Mouse (Mus musculus): ENCODE measurements around the gene Dcakd.

Dcakd gene

DNA sequence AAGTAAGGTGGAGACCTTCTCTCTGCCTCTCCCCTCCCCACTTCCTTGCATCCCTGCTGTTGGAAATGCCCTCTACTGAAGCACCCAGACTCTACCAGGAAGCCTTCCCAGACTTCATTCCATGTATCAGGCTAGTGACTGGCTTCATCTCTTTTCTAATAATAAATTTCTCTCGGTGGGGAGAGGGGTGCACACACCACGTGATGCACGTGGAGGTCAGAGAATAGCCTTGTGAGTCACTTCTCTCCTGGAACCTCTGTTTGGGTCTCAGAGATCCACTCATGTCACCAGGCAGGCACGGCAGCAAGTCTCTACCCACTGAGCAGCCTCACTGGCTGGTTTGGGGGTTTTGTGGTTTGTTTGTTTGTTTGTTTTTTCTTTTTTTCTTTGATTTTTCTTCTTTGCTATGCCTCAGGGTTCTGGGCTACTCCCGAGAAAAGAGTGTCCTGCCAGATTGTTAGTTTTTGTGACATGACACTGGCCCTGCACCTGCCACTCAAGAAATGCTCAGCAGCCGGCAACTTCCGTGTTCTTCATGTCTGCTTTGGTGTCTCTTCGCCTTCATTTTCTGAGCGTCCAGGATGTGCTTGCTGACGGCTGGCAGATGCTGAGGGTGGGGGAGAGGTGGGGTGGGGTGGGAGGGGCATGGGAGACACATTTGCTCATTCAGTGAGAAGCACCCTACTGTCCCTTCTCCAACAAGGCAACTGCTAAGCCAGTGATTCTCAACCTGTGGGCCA is 46.8 kb downstream of the Dcakd start:
- DNase-seq (ENCODE audit: low read depth, low spot score): peak; percentile 13

GRCm38 (mm10) chr11:102978052-102978666 is 50.0 kb downstream of the Dcakd start:
- no peak for DNase-seq (ENCODE audit: low read depth, low spot score)

- peak; percentile 51 for DNase-seq (ENCODE audit: low read depth, low spot score)
These were observed 52.2 kb downstream of the Dcakd start for GRCm38 (mm10) chr11:102975966-102976365.

GRCm38 (mm10) chr11:102972326-102972725 is 55.8 kb downstream of the Dcakd start:
- DNase-seq (ENCODE audit: low read depth, low spot score): no peak

- DNase-seq (ENCODE audit: low read depth, low spot score): no peak
These were observed 56.5 kb downstream of the Dcakd start for GRCm38 (mm10) chr11:102971604-102972003.

- DNase-seq (ENCODE audit: low read depth, low spot score): no peak
These were observed 63.5 kb downstream of the Dcakd start for GRCm38 (mm10) chr11:102964547-102965091.

- no peak for DNase-seq (ENCODE audit: low read depth, low spot score)
These were observed 64.1 kb downstream of the Dcakd start for GRCm38 (mm10) chr11:102963855-102964546.

DNA sequence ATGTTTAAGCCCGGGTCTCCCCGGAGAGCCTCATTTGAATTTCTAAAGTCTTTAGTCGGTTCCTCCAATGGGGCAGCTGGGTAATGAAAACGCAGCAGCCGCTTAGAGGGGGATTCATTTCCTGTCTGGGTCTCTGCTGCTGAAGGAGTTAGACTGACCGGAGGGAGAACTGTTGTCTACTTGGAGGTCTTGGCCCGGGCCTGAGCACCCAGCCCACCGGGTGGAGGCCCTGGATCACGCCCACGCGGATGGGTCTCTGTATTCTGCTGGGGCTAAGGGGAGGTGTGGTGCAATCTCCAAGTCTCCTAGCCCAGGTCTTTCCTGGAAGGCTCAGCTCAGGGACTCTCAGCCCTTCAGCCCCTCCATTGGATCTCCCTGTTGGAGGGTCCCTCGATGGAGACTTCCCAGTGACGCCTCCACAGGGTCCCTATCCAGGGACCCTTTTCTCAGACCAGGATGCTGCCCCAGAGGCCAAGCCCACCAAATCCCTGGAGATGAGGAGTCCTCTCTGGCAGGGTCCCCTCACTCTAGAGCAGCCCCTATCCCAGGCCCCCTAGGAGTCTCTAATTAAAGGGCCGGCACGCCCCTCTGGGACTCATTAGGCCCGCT is 64.8 kb downstream of the Dcakd start:
- no peak for DNase-seq (ENCODE audit: low read depth, low spot score)

- no peak for DNase-seq (ENCODE audit: low read depth, low spot score)
These were observed 65.3 kb downstream of the Dcakd start for GRCm38 (mm10) chr11:102962861-102963245.

GRCm38 (mm10) chr11:102961082-102961481 is 67.1 kb downstream of the Dcakd start:
- DNase-seq (ENCODE audit: low read depth, low spot score): no peak

DNA sequence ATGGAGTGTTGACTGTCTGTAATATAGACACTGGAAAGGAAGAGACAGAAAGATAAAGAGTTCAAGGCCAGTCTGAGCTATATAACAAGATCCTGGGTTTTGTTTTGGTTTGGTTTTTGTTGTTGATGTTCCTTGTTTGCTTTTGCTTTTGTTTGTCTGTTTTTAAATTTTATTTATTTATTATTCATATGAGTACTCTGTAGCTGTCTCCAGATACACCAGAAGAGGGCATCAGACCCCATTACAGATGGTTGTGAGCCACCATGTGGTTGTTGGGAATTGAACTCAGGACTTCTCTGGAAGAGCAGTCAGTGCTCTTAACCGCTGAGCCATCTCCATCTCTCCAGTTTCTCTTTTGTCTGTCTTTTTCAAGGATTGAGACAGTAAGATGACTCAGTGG is 69.3 kb downstream of the Dcakd start:
- DNase-seq (ENCODE audit: low read depth, low spot score): no peak

DNA sequence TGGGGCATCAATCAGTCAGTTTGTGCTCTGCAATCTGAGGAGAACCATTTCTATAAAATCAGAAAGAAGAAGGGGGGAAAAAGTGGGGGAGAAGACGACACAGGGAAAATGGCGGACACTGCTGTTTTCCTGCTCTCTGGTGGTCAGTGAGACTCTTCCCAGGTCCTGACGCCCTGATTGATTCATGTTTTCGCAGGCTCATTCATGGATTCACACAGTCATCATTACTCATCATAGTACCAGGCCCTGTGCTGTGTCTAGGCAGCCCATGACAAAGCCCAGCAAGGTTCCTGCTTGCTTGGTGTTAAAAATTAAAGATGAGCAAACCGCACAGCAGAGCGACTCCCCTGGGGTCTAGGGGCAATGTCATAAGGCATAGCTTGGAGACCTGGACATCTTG is 69.7 kb downstream of the Dcakd start:
- DNase-seq (ENCODE audit: low read depth, low spot score): no peak

- no peak for DNase-seq (ENCODE audit: low read depth, low spot score)
These were observed 70.4 kb downstream of the Dcakd start for GRCm38 (mm10) chr11:102957692-102958091.

- no peak for DNase-seq (ENCODE audit: low read depth, low spot score)
These were observed 71.0 kb downstream of the Dcakd start for GRCm38 (mm10) chr11:102956962-102957614.

GRCm38 (mm10) chr11:102952922-102953321 is 75.2 kb downstream of the Dcakd start:
- DNase-seq (ENCODE audit: low read depth, low spot score): no peak

DNA sequence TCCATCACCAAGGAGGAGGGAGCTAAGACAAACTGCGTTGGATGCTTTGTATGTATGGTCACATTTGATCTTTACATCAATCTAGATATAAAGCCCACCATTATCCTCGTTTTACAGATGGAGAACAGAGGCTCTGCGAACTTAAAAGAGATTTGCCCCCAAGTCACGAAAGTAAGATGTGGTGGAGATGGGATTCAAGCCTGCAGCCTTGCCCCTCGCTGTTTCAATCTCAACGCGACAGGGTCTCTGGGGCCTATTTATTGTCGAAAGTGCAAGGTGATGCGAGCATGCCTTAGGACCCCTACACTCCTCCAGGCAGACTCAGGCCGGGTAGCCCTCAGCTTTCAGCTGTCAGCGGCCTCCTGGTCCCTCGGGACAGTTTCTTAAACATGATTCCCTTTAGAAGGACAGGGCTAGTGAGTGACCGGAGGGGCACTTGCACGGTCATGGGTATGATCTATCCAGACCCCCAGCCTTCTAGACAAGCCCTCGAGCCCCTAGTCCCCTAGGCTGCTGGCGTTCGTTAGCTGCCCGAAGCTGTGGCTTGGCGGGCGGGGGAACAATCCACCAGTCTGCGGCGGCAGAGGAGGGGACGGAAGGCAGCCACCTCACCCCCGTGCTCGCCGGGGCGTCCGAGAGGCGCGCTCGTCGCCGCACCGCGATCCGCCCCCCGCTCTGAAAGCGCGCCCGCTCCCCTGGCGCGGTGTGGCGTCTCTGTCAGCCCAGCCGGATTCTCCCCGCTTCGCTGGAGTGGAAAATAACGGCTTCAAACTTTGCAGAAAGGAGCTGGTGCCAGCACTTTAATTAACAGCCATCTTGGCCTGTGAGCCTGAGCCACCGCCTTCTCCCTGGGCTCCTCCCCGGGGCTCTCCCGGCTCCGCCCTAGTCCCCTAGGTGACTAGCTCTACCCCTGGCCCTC is 79.8 kb downstream of the Dcakd start:
- peak; percentile 48 for DNase-seq (ENCODE audit: low read depth, low spot score)

GRCm38 (mm10) chr11:102946992-102947343 is 81.2 kb downstream of the Dcakd start:
- no peak for DNase-seq (ENCODE audit: low read depth, low spot score)

DNA sequence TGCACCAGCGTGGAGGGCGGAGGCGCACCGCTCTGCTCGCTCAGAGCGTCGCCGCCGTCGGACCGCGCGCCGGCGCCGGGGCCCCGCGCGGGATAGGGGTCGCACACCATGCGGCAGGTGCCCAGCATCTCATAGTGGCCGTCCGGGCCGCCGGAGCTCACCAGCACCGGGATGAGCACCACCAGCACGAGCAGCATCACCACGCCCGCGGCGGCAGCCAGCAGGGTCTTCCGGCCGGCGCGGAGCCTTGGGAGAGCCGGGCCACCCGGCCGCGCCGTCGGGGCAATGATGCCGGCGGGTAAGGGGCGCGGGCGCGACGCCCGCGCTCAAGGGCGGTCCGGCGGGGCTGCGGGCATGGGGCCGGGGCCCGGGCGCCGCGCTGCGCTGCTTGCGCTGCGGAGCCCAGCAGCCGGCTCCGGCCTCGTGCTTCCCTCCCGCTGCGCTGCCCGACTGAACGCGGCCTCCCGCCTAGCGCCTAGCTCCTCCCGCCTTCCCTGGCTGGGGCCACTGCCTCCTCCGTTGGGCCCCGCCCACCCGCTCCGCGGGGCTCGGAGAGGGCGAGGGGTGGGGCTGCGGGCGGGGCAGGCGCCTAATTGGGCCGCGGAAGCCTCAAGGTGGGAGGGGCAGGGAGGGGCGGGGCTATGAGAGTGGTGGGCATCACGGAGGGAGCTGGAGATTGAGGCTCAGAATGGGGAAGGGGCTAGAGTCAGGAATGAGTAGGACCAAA is 81.7 kb downstream of the Dcakd start, which contains the start of gene C1ql1:
C1ql1 (minus strand) TSS at position 424 of the 727 bp plus-strand sequence.
- no peak for DNase-seq (ENCODE audit: low read depth, low spot score)

All from A20 (cell line).